In the genomic region with DNA sequence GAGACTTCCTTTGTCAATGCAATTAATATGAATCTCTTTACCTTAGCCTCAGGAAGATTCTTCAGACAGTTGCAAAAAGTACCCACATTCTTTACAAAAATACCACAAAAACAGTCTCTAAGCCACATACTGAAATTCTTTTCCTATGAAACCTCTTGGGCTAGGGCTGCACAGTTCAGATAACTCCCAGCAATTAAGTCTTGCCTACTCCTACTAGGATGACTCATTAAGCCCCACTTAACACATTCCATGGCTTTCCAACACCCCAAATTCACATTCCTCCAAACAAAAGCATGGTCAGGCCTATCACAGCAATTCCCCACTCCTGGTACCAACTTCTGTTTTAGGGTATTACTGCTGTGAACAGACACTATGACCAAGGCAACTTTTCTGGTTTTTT, we compare ENCODE assay signal across 29 mouse cellular contexts. TPM values are rescaled to one million over a fixed set of nuclear protein-coding genes. Genes with fewer than 3 reads are reported as not detected.
DNase-seq lines count a peak whose midpoint lies in the region; ATAC-seq and TF ChIP-seq lines count a peak whose summit lies in the region.
"Had no signal": no experiment of that assay in that cellular context is flagged by ENCODE, and none has a peak within 500 bp of the region (broad histone marks: within the 10 kb centered on the region; RNA-seq: fewer than 3 reads in every experiment).

No protein-coding gene starts in this region.

- H3K36me3 ChIP-seq in heart, embryonic 11.5 days (ENCODE audit: control insufficient read depth, insufficient read depth, low read length) = peaks cover 11% of the 10 kb centered on the region

- H3K4me2 ChIP-seq in heart, embryonic 11.5 days = no peak overlapping the region
- H3K4me2 ChIP-seq: embryonic facial prominence, embryonic 12.5 days; forebrain, embryonic 12.5 days had no signal

- no peaks in the 10 kb centered on the region for H3K4me1 ChIP-seq in embryonic fibroblast, embryonic 13.5 days (ENCODE audit: control insufficient read depth, insufficient read depth, low read length)
- H3K4me1 ChIP-seq in heart, embryonic 11.5 days (ENCODE audit: control insufficient read depth, insufficient read depth, low read length) = no peaks in the 10 kb centered on the region
- H3K4me1 ChIP-seq: embryonic facial prominence, embryonic 10.5 days; embryonic facial prominence, embryonic 12.5 days; forebrain, embryonic 10.5 days; forebrain, embryonic 12.5 days had no signal

- no peak for TF ChIP-seq POLR2A in embryonic fibroblast, embryonic 13.5 days (IDR thresholded peaks at IDR 0.05; ENCODE audit: low read depth, low read length)

- H3K27me3 ChIP-seq in heart, embryonic 11.5 days (ENCODE audit: control insufficient read depth, insufficient read depth, low read length) = no peaks in the 10 kb centered on the region
- H3K27me3 ChIP-seq: CH12.LX; embryonic facial prominence, embryonic 12.5 days; forebrain, embryonic 12.5 days had no signal

- H3K27ac ChIP-seq in embryonic fibroblast, embryonic 13.5 days (ENCODE audit: insufficient read depth, low read length) = peak overlapping the region; percentile 79; the same call in 1 of the 2 replicates
- H3K27ac ChIP-seq in heart, embryonic 11.5 days (ENCODE audit: low read depth, low read length) = no peak overlapping the region
- H3K27ac ChIP-seq: embryonic facial prominence, embryonic 10.5 days; embryonic facial prominence, embryonic 12.5 days; forebrain, embryonic 10.5 days; forebrain, embryonic 12.5 days had no signal

- DNase-seq in 3T3-L1 (ENCODE audit: low read depth, low spot score) (peak; percentile 69), R1 (ENCODE audit: low read depth, low spot score) (peak; percentile 84)
- peak; percentile 88 for DNase-seq in Muller cell, postnatal 12 days (ENCODE audit: inconsistent ontology term)
- no peak for DNase-seq in kidney, postnatal 25 days
- DNase-seq in embryo, embryonic 11 days = no peak
- no peak for DNase-seq in c-Kit-positive CD71-positive TER-119-positive erythroid progenitor cells, embryonic 14.5 days (ENCODE audit: low spot score)
- DNase-seq: adrenal gland, adult 8-10 months; adrenal gland, postnatal 14 days; adrenal gland, postnatal 36 days; B cell, adult 2 months; cerebellum, adult 11 months; cerebellum, adult 18-20 months; cerebellum, adult 8-10 months; cerebellum, adult 9-11 months; cerebellum, postnatal 14 days; cerebellum, postnatal 36 days had no signal

- H3K4me3 ChIP-seq in embryonic fibroblast, embryonic 13.5 days (ENCODE audit: insufficient read depth, low read length) = no peak overlapping the region
- no peak overlapping the region for H3K4me3 ChIP-seq in heart, embryonic 11.5 days (ENCODE audit: low read depth, low read length)
- H3K4me3 ChIP-seq: embryonic facial prominence, embryonic 10.5 days; embryonic facial prominence, embryonic 12.5 days; erythroblast, embryonic 14.5 days; forebrain, embryonic 10.5 days; forebrain, embryonic 12.5 days had no signal

- H3K9me3 ChIP-seq in heart, embryonic 11.5 days (replicated peaks; ENCODE audit: control insufficient read depth, low read length) = no peaks in the 10 kb centered on the region
- H3K9me3 ChIP-seq: embryonic facial prominence, embryonic 10.5 days; embryonic facial prominence, embryonic 12.5 days; forebrain, embryonic 10.5 days; forebrain, embryonic 12.5 days; G1E had no signal

- no peak for ATAC-seq in heart, embryonic 11.5 days (replicated peaks; ENCODE audit: insufficient number of reproducible peaks, low FRiP score, low TSS enrichment)
- ATAC-seq: activated CD4-positive, CD25-positive, alpha-beta regulatory T cell, adult 4 months; CD4-positive, CD25-positive, alpha-beta regulatory T cell, adult 4 months; forebrain, embryonic 14.5 days; forebrain, embryonic 16.5 days had no signal

- no peak overlapping the region for H3K9ac ChIP-seq in heart, embryonic 11.5 days (ENCODE audit: low read depth, low read length)
- H3K9ac ChIP-seq: embryonic facial prominence, embryonic 12.5 days; forebrain, embryonic 12.5 days had no signal

- TF ChIP-seq CTCF in embryonic fibroblast, embryonic 13.5 days (IDR thresholded peaks at IDR 0.05; ENCODE audit: borderline replicate concordance, insufficient read depth, low read length) = no peak

RNA-seq across cellular contexts. Expression of a gene that starts 20.3 kb away (rescaled TPM):
- not detected in 2 replicates for polyA plus RNA-seq in embryonic fibroblast, embryonic 13.5 days (2011; ENCODE audit: insufficient read length, low read depth, missing spikeins)
- 0.54 and 2.2 TPM in 2 replicates for polyA plus RNA-seq in heart, embryonic 11.5 days (2014; fragmentation: Nextera tagmentation; extraction: Ambion mirVana)
- polyA plus RNA-seq: activated CD4-positive, CD25-positive, alpha-beta regulatory T cell, adult 4 months; CD4-positive, CD25-positive, alpha-beta regulatory T cell, adult 4 months; forebrain, embryonic 14.5 days; forebrain, embryonic 16.5 days had no signal

RNA-seq across cellular contexts. Expression of a gene that starts 24.1 kb away (rescaled TPM):
- 2.2 and 2.8 TPM in 2 replicates for polyA plus RNA-seq in embryonic fibroblast, embryonic 13.5 days (2011; ENCODE audit: insufficient read length, low read depth, missing spikeins)
- 3.7 and 5.8 TPM in 2 replicates for polyA plus RNA-seq in heart, embryonic 11.5 days (2014; fragmentation: Nextera tagmentation; extraction: Ambion mirVana)

RNA-seq across cellular contexts. Expression of a gene that starts 29.0 kb away (rescaled TPM):
- 5.8 and 9.3 TPM in 2 replicates for polyA plus RNA-seq in embryonic fibroblast, embryonic 13.5 days (2011; ENCODE audit: insufficient read length, low read depth, missing spikeins)
- 6.4 and 7.6 TPM in 2 replicates for polyA plus RNA-seq in heart, embryonic 11.5 days (2014; fragmentation: Nextera tagmentation; extraction: Ambion mirVana)
- polyA plus RNA-seq: activated CD4-positive, CD25-positive, alpha-beta regulatory T cell, adult 4 months; CD4-positive, CD25-positive, alpha-beta regulatory T cell, adult 4 months had no signal

RNA-seq across cellular contexts. Expression of a gene that starts 40.1 kb away (rescaled TPM):
- polyA plus RNA-seq in embryonic fibroblast, embryonic 13.5 days (2011; ENCODE audit: insufficient read length, low read depth, missing spikeins) = 34.4 and 50.5 TPM in 2 replicates
- polyA plus RNA-seq in heart, embryonic 11.5 days (2014; fragmentation: Nextera tagmentation; extraction: Ambion mirVana) = 7.8 and 10.1 TPM in 2 replicates

RNA-seq across cellular contexts. Expression of a gene that starts 55.3 kb away (rescaled TPM):
- polyA plus RNA-seq in embryonic fibroblast, embryonic 13.5 days (2011; ENCODE audit: insufficient read length, low read depth, missing spikeins) = 38.7 and 41.0 TPM in 2 replicates
- 241 and 257 TPM in 2 replicates for polyA plus RNA-seq in heart, embryonic 11.5 days (2014; fragmentation: Nextera tagmentation; extraction: Ambion mirVana)

Comparison
In these comparisons a context has a peak if more than half of its experiments do, and no peak if none do; other contexts are left out.
1. DNase-seq: peak in 3T3-L1 (single experiment), Muller cell, postnatal 12 days (single experiment) and R1 (single experiment); none in kidney, postnatal 25 days (0 of 2), embryo, embryonic 11 days (single experiment) and c-Kit-positive CD71-positive TER-119-positive erythroid progenitor cells, embryonic 14.5 days (single experiment).